Mouse (Mus musculus): ENCODE data around the gene Deaf1.

The Deaf1 gene

GRCm38 (mm10) chr7:141294479-141294878, 33.0 kb downstream of the Deaf1 start:
- no peak for DNase-seq

GRCm38 (mm10) chr7:141293852-141294471, 33.5 kb downstream of the Deaf1 start:
- no peak for DNase-seq

- DNase-seq: no peak
These were observed 34.7 kb downstream of the Deaf1 start for GRCm38 (mm10) chr7:141292583-141293388.

DNA sequence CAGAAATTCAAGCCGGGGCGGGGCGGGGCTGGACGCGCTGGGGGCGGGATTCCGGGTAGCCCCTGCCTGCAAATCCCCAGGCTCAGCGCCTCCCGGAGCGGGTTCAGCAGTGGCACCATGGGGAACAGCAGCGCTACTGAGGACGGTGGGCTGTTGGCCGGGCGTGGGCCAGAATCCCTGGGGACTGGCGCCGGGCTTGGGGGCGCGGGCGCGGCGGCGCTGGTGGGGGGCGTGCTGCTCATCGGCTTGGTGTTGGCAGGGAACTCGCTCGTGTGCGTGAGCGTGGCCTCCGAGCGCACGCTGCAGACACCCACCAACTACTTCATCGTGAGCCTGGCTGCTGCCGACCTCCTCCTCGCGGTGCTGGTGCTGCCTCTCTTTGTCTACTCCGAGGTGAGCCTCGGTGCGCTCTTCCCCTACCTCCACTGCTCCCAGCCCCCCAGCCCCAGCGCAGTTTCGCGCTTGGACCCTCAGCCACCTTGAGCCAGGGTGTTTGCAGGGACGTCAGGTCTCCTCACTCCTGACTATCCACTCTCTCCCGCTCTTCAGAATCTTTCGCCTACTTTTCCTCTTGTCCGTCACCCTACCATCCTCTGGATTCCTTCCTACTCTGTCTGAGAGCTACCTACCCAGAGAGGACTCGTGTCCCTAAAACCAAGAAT, 35.4 kb downstream of the Deaf1 start, which contains the start of gene Drd4:
Gene Drd4, plus strand, starts transcription at position 86 of the 662 bp plus-strand sequence.
- DNase-seq: no peak

DNA sequence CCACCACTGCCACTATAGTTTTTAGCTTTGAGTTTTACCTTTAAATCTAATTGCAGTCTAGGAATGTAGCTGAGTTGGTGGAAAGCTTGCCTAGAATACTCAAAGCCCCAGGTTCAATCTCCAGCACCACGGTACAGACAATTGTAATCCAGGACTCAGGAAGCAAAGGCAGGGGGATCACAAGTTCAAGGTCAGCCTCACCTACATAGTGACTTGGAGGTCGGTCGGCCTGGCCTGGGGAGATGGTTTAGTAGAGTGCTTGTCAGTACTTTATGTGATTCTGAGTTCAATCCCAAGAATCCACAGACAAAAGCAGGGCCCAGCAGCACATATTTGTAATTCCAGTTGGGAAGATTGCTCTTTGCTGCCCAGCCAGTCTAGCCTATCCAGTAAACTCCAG, 39.4 kb downstream of the Deaf1 start:
- no peak for DNase-seq

DNA sequence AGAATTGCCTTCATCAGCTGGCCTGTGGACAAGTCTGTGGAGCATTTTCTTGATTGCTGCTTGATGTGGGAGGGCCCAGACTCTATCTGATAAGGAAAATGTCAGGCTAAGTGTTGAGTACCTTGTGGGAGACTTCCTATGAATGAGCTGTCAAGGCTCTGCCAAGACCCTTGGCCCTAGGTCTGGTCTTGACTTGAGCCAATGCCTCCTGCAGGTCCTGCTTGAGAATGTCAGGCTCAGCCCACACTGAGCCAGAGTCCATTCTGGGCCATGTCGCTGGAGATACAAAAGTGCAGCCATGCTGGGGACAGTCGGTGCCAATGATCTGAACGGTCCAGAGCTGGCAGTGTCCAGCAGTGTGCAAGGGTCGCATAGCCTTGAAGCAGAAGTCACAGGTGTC, 44.7 kb downstream of the Deaf1 start:
- no peak for DNase-seq

DNA sequence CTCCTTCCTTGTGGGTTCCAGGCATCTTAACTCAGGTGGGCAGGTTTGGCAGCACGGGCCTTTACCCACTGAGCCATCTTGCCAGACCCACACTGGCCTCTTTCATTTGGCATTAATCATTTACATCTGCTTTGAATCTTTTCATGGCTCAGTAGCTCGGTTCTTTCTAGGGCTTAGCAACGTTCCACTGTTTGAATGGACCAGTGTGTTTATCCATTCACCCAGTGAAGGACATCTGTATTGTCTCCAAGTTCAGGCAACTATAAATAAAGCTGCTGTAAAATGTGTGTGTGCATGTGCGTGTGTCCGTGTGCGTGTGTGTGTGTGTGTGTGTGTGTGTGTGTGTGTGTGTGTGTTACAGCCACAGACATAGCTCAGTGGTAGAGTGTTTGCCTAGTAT, 46.0 kb downstream of the Deaf1 start:
- no peak for DNase-seq

GRCm38 (mm10) chr7:141278766-141279590, 48.5 kb downstream of the Deaf1 start, which contains the start of gene Sct:
TSS of gene Sct (minus strand) at chr7:141279133.
- no peak for DNase-seq

DNA sequence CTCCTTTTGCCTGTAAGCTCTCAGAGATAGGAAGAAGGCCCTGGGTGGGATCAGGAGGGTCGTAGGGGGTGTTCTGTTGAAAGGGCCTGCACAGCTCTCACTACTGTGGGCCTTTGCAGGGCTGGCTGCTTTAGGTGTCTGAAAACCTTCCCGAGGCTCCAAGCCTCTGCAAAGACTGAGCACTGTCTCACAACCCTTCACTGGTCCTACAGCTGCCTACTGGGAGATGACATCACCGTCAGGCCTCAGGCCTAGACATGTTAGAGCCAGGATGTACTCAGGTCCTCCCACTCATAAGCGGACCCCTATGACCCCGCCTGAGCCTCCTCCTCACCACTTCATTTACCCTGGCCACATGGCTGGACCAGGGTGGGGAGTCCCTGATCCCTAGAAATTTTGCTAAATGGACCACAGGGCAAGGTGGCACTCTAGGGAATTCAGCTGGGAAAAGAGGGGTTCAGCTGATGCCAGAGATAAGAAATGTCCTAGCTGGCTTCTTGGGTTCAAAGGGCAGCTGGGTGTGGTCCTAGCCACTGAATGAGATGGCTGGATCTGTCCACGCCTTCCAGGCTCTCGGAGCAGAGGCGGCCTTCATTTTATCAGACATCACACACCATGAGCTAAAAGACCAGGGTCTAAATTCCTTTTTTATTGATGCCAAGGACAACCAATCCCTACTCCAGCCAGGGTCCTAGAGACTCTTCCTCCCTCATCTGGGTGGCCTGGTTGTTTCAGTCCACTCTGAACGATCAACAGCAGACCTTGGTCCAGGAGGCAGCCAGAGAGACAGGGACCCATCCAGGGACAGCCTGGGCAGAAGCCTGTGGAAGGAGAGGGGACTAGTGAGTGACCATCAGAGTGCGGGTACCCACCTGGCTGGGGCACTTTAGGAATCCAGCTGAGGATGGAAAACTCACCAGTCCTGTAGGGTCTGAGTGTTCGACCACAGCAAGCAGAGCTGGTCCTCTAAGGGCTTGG, 49.5 kb downstream of the Deaf1 start:
- no peak for DNase-seq

DNA sequence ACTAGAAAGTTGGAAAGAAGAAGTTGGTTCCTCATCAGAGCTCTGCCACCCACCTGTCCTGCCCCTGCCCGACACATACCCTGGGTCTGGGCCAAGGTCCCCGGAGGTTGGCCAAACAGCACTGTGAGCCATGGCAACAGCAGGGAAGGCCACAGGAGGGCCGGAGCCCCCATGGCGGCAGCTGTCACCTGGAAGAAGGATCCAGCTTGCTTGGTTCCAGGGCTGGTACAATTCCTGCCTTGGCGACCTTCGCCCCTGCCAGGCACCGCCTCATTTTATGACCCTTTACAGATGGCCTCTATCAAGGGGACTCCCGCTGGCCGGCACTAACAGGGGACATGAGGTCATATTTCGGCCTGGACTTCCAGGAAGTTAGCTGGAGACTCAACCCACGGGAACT, 50.9 kb downstream of the Deaf1 start, which contains the start of gene Cdhr5:
Gene Cdhr5, minus strand, starts transcription at position 241 of the 400 bp plus-strand sequence.
- no peak for DNase-seq

DNA sequence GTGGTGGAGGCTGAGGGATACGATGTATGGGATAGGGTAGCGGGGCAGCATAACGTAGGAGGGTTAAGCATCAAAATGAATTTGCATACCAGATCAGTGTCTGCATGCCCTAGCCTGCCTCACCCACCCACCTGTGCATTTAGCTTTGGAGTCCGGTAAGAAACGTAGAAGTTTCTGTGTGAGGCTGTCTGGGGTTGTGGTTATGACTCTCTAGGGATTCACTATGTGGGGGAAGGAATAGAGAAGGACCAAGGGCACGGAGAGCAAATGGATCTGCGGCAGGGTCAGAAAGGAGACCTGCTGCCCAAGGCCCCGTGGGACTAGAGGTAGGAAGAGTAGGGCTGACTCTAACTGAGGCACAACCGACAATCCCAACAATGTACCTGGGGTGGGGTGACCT, 52.1 kb downstream of the Deaf1 start:
- DNase-seq: no peak

- DNase-seq: no peak
These were observed 56.9 kb downstream of the Deaf1 start for GRCm38 (mm10) chr7:141270631-141271030.

DNA sequence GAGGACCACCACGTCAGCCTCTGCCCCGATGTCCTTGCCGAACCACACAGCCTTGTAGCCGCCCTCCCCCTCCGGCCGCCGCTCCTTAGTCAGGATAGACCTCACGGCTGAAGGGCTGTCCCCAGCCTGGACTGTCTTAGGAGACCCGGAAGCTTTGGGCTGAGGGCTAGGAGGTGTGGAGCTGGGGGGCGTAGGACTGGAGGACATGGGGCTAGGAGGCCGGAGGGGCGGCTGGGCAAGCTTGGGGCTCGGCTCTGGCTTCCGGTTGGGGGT, 58.3 kb downstream of the Deaf1 start:
- DNase-seq: no peak

GRCm38 (mm10) chr7:141268466-141269272, 58.8 kb downstream of the Deaf1 start:
- no peak for DNase-seq

GRCm38 (mm10) chr7:141265739-141266561, 61.5 kb downstream of the Deaf1 start, which contains the start of gene Irf7:
TSS of gene Irf7 (minus strand) at chr7:141266481.
- DNase-seq: no peak

DNA sequence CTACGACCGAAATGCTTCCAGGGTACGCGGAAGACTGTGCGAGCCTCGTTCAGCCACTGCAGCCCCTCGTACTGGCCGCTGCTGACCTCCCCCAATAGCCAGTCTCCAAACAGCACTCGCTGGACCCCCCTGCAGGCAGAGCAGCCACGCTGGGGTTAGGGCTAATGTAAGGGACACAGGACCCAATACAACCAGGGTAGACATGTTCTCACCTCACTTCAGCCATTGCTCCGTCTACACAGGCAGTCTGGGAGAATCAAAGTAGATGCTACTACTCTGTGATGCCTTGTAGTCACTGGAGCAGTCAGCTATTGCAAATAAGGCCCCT, 62.1 kb downstream of the Deaf1 start:
- DNase-seq: no peak

GRCm38 (mm10) chr7:141264761-141265410, 62.6 kb downstream of the Deaf1 start:
- no peak for DNase-seq

DNA sequence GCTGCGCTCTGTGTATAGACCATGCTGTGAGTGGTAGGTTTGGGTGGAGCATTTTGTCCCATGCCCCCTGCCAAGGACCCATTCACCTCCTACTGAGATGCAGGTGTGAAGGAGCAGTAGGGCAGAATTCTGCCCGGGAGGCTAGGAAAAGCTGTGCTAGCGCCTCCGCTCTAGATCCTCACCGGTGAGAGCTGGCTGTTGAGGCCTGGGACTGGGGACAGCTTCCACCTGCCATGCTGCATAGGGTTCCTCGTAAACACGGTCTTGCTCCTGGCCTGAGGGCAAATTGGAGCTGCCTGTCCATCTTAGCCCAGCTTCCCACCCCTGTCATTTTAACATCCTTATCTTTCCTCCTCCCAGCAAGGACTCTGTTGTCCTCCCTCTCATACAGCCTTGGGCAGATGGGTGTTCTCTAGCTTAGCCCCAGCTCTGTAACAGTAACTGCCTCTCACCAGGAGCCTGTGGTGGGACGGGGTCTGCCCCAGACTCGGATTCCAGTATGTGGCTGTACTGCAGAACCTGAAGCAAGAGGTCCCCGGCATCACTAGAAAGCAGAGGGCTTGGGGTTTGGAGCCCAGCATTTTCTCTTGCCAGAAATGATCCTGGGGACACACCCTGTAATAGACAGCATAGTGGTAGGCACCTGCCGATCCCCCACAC, 63.3 kb downstream of the Deaf1 start:
- no peak for DNase-seq

GRCm38 (mm10) chr7:141263640-141264039, 63.9 kb downstream of the Deaf1 start:
- no peak for DNase-seq

All from layer of hippocampus, adult 9-11 months (tissue).